Mouse (Mus musculus): ENCODE results near the gene Fam129b. TPM values are rescaled to one million over a fixed set of nuclear protein-coding genes. Genes with fewer than 3 reads are reported as not detected.

Fam129b gene
- polyA plus RNA-seq, 1 experiment from 2014 or later = 47.1 TPM

DNA sequence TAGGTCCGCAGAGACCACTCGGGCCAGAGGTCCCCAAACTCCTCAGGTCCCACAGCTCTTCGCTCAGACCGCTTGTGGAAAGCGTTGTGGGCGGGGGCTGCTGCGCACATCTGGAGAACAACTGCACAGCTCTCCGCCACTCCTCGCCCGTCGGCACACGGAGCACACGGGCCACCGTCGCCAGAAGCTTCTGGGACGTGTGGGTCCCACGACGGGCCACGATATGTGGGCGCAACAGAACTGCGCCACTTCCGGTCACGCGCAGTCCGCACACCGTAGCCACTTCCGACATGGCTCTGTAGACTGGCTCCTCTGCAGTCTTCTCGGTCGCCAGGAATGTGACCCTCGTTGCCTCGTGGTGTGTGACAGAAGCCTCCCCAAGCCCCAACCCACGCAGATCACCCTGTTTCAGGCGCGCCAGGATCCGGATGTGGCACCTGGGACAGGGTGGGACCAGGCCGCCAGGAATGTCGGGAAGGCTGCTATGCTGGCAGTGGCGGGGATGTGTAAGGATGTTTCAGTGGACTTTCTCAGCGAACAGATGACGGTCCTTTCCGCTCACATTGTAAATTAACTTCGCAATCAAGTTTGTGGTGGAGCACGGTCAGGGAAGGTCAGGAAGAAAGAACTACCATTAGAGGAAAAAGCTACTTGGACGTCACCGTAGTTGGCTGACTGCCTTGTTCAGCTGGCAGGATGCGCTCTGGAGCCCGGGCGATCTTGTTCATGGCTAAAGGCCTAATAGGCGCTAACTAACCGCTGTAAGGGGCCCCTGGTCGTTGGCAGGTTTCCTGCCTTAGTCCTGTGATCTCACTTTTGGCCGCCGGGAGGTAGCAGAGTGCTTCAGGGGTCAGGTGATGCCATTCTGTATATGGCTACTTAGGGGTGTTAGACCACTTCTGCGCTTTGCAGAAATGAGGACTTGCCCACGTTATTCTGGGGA lies 91.0 kb downstream of the Fam129b start:
- Histone ChIP-seq H3K36me3 (peaks cover 31% of the 10 kb centered on the region), H3K4me1 (peaks cover 47% of the 10 kb centered on the region), H3K27ac (peak overlapping the region; percentile 96), H3K9me3 (no peaks in the 10 kb centered on the region), H3K4me3 (peak overlapping the region; percentile 72), H3K27me3 (ENCODE audit: insufficient read depth, poor library complexity, severe bottlenecking) (no peaks in the 10 kb centered on the region)
- WGBS = under 1% methylated on average over 55 of the region's 55 CpGs
- peak; percentile 94 for DNase-seq (ENCODE audit: low spot score)

DNA sequence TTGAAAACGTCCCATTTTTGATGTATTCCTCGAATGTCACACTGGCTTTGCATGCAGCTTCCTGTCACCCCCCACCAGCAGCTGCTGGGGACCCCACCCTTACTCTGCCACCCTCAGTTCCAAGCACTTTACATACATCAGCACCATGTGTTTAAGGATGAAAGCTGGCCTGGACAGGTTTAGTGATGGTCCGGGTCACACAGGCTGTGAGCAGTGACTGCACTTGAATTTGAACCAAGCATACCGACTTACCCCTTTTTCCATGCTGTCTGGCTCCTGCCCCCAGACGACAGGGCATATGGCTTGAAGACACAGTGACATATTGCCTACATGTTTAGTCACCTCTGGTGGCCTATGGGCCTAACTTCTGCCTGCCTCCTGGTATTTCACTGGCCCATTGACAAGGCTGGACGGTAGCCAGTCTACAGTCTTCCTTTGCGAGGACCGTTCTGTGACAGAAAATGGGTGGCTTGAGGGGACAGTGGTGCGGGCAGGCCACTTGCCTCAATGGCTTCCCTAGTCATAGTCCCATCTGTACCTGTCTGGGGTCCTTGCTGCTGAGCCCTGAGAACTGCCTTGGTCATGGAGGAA lies 92.2 kb downstream of the Fam129b start:
- peak overlapping the region; percentile 72 for H3K4me3 ChIP-seq
- peaks cover 42% of the 10 kb centered on the region for H3K4me1 ChIP-seq
- H3K27ac ChIP-seq = 0 out of 2 replicates have a peak overlapping the region, but pooled peaks have one; percentile 96
- no peak for DNase-seq (ENCODE audit: low spot score)
- no peaks in the 10 kb centered on the region for H3K9me3 ChIP-seq
- H3K36me3 ChIP-seq = peaks cover 28% of the 10 kb centered on the region
- H3K27me3 ChIP-seq (ENCODE audit: insufficient read depth, poor library complexity, severe bottlenecking) = no peaks in the 10 kb centered on the region
- 82% methylated on average over 9 of the region's 9 CpGs for WGBS

DNA sequence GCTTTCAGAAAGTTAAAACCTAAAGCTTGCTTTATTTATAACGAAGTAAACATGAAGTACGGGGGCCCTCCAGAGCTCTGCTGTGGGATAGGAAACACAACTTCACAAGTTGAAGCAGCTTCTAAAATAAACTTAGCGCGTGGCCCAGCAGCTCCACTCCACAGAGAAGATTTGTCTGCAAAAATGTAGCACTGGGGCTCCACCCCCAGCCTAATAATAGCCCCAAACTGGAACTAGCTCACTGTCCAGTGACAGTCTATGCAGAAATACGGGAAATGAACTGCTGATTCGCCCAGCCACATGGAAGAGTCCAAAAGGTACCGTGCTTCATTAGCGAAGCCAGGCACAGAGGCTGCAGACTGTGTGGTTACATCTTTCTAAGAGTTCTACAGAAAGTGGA lies 93.4 kb downstream of the Fam129b start:
- peaks cover 27% of the 10 kb centered on the region for H3K36me3 ChIP-seq
- H3K27me3 ChIP-seq (ENCODE audit: insufficient read depth, poor library complexity, severe bottlenecking) = no peaks in the 10 kb centered on the region
- H3K9me3 ChIP-seq = no peaks in the 10 kb centered on the region
- H3K4me1 ChIP-seq = peaks cover 31% of the 10 kb centered on the region
- WGBS = 66% methylated on average over 8 of the region's 8 CpGs
- no peak for DNase-seq (ENCODE audit: low spot score)
- peak overlapping the region; percentile 15; the same call in 1 of the 2 replicates for H3K4me3 ChIP-seq
- H3K27ac ChIP-seq = peak overlapping the region; percentile 60; the same call in 1 of the 2 replicates

DNA sequence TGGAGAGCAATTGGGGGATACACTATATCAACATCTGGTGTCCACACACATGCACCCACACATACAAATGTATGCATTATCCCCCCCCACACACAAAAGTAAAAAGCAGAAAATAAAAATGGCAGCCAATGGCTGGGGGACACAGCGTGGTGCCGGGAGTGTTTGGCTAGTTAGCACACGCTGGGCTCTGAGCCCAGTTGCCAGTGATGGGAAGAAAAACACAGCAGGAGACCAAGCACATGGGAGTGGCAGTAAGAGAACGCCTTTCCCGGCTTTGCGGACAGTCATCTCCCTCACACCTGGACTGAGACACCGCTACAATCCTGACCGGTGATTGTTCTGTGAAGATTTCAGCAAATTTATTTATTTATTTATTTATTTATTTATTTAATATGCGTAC lies 95.3 kb downstream of the Fam129b start:
- Histone ChIP-seq H3K4me1 (peaks cover 28% of the 10 kb centered on the region), H3K4me3 (no peak overlapping the region), H3K36me3 (peaks cover 38% of the 10 kb centered on the region), H3K27ac (no peak overlapping the region), H3K9me3 (no peaks in the 10 kb centered on the region), H3K27me3 (ENCODE audit: insufficient read depth, poor library complexity, severe bottlenecking) (no peaks in the 10 kb centered on the region)
- 44% methylated on average over 9 of the region's 9 CpGs for WGBS
- DNase-seq (ENCODE audit: low spot score) = no peak

DNA sequence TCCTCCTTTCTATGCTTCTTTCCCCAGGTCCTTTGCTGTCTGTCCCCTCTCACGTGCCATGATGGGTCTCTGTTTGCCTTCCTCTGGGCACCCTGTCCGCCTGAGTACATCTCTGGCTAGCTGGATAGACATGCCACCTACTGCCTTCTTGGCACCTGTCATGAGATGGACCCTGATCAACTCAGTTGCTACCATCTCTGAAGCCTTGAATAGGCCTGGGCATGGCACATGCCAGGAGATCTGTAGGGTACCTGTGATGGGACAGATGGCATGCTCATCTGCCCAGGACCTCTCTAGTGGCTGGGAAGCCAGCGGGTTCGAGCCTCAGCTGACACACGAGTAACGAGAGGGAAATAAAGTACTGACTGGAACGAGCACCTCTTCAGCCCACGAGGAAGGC lies 98.3 kb downstream of the Fam129b start:
- H3K36me3 ChIP-seq = peaks cover 52% of the 10 kb centered on the region
- WGBS = 88% methylated on average over 8 of the region's 8 CpGs
- H3K4me1 ChIP-seq = peaks cover 22% of the 10 kb centered on the region
- H3K27me3 ChIP-seq (ENCODE audit: insufficient read depth, poor library complexity, severe bottlenecking) = no peaks in the 10 kb centered on the region
- no peaks in the 10 kb centered on the region for H3K9me3 ChIP-seq
- no peak for DNase-seq (ENCODE audit: low spot score)
- H3K27ac ChIP-seq = no peak overlapping the region
- H3K4me3 ChIP-seq = no peak overlapping the region

Other genes with a start within 250 kb of the Fam129b start
- gene Eng, start 229.5 kb upstream of the Fam129b start, polyA plus RNA-seq (2016; fragmentation: Nextera tagmentation; extraction: Ambion mirVana) = 87.1 and 149 TPM in 2 replicates
- gene Fpgs, start 172.0 kb upstream of the Fam129b start, polyA plus RNA-seq (2016; fragmentation: Nextera tagmentation; extraction: Ambion mirVana) = 24.7 and 34.8 TPM in 2 replicates
- gene Cdk9, start 163.0 kb upstream of the Fam129b start, polyA plus RNA-seq (2016; fragmentation: Nextera tagmentation; extraction: Ambion mirVana) = 89.1 and 115 TPM in 2 replicates
- 34.8 and 35.4 TPM in 2 replicates for gene Sh2d3c, start 155.1 kb upstream of the Fam129b start, polyA plus RNA-seq (2016; fragmentation: Nextera tagmentation; extraction: Ambion mirVana)
- gene 6330409D20Rik, start 135.1 kb upstream of the Fam129b start, polyA plus RNA-seq (2016; fragmentation: Nextera tagmentation; extraction: Ambion mirVana) = 0.28 TPM in 1 of 2 replicates, not detected in the other
- gene Tor2a, start 118.9 kb upstream of the Fam129b start, polyA plus RNA-seq (2016; fragmentation: Nextera tagmentation; extraction: Ambion mirVana) = 46.2 and 57.2 TPM in 2 replicates
- gene Ttc16, start 100.5 kb upstream of the Fam129b start, polyA plus RNA-seq (2016; fragmentation: Nextera tagmentation; extraction: Ambion mirVana) = 0.29 and 0.52 TPM in 2 replicates
- 5.1 and 5.6 TPM in 2 replicates for gene Ptrh1, start 100.3 kb upstream of the Fam129b start, polyA plus RNA-seq (2016; fragmentation: Nextera tagmentation; extraction: Ambion mirVana)
- 0.78 and 1.2 TPM in 2 replicates for gene Cfap157, start 91.7 kb upstream of the Fam129b start, polyA plus RNA-seq (2016; fragmentation: Nextera tagmentation; extraction: Ambion mirVana)
- gene Stxbp1, start 28.9 kb upstream of the Fam129b start, polyA plus RNA-seq (2016; fragmentation: Nextera tagmentation; extraction: Ambion mirVana) = 19.1 and 21.6 TPM in 2 replicates
- 121 and 170 TPM in 2 replicates for gene Rpl12, start 85.4 kb downstream of the Fam129b start, polyA plus RNA-seq (2016; fragmentation: Nextera tagmentation; extraction: Ambion mirVana)
- 7.6 and 8.6 TPM in 2 replicates for gene Lrsam1, start 85.5 kb downstream of the Fam129b start, polyA plus RNA-seq (2016; fragmentation: Nextera tagmentation; extraction: Ambion mirVana)
- gene Slc2a8, start 106.0 kb downstream of the Fam129b start, polyA plus RNA-seq (2016; fragmentation: Nextera tagmentation; extraction: Ambion mirVana) = 20.8 and 23.4 TPM in 2 replicates

Data from heart, embryonic 10.5 days (tissue).